Mouse (Mus musculus): ENCODE measurements around the gene Olfr357.

Gene Olfr357

DNA sequence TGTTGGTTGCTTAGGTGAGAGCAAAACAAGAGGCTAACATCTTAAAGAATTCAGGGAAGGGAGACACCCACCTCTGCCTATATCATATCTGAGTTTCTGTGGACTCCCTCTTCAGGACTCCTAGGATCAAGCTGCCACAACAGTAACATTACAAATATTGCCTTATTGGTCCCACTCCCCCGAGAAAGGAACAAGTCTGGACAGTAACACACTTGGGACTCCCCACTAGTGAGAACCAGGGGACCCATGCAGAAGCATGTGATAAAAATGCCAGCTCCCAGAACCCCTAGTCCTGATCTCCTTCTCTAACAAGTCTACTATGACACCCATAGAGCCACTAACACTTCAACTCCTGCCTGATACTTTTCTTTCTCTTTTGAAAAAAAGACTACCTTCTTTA is at the start of gene Olfr357:
TSS of gene Olfr357 (plus strand) at position 301 of the 400 bp plus-strand sequence.
- DNase-seq (ENCODE audit: low read depth, low spot score), result no peak

DNA sequence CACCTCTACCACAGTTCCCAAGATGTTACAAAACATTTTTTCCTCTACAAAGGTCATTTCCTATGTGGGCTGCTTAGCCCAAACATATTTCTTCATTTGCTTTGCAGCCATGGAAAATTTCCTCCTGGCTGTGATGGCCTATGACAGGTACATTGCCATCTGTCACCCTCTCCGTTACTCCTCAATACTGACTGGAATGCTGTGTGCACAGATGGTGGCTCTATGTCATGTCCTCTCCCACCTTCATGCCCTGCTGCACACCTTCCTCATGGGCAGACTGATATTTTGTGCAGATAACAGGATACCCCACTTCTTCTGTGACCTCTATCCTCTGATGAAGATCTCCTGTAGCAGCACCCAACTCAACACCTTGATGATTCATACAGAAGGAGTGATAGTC is 3.4 kb downstream of the Olfr357 start:
- DNase-seq (ENCODE audit: low read depth, low spot score), result no peak

- DNase-seq (ENCODE audit: low read depth, low spot score), result no peak
These were observed 15.6 kb downstream of the Olfr357 start, which contains the start of gene Olfr358 for GRCm38 (mm10) chr2:37009235-37009634. Gene Olfr358, minus strand, starts transcription at chr2:37009335.
